Mouse (Mus musculus) stomach, postnatal 0 days (tissue): ENCODE results near the gene Ccdc97.

Source experiments
- CTCF ChIP-seq: IDR thresholded peaks from 2 replicates; pipeline ENCODE4 v1.5.1; 2016; ENCODE audit warnings: antibody characterized with exemption, low read depth, mild to moderate bottlenecking, moderate library complexity
- EP300 ChIP-seq: optimal IDR thresholded peaks from 2 replicates; pipeline ENCODE3; 2016; ENCODE audit warnings: antibody characterized with exemption

DNA sequence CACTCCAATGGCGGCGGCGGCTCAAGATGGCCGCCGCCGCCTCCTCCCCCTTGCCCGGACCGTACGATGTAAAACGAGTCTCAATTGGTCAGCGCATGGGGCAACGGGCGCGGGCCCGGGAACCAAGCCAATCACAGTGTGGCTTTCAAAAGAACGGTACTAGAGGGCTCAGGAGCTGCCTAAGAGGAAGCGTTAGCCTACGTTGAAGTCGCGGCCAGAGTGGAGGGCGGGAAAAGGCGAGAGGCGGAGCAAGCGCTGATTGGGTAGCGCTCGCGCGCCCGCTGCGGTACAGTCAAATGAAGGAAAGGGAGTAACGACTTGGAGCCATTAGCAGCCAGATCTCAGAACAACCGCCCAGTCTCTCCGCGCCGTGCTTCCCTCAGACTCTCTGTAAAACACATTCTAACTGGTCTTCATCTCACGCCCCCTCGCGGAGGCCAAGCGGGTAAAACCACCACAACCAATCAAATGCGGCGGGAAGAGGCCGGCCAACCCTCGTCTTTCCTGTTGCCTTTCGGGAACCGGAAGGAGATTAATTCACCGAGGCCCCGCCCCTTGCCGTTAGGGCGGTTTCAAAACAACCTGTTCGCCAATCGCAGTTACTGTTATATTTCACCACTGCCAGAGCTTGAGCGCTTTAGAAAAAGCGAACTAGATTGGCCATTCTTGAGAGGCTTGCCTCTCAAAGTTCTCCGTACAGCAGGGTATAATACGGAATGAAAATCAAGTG, 36.0 kb upstream of the Ccdc97 start, which contains the start of gene Hnrnpul1:
- TF ChIP-seq CTCF = peak; percentile 64
- no peak for TF ChIP-seq EP300
